Mouse (Mus musculus) brain, embryonic 18.5 days (tissue): ENCODE results near the gene Gm9999.
"Not testable (repeated sequence)": the region's sequence is repeated elsewhere in the genome, so short reads cannot be mapped to it uniquely, and the experiment has no call there.

Experiments
- DNase-seq: peaks from one replicate; pipeline ENCODE4 v3.0.0-alpha.2; 2012; ENCODE audit warnings: low read depth, low spot score

The Gm9999 gene

DNA sequence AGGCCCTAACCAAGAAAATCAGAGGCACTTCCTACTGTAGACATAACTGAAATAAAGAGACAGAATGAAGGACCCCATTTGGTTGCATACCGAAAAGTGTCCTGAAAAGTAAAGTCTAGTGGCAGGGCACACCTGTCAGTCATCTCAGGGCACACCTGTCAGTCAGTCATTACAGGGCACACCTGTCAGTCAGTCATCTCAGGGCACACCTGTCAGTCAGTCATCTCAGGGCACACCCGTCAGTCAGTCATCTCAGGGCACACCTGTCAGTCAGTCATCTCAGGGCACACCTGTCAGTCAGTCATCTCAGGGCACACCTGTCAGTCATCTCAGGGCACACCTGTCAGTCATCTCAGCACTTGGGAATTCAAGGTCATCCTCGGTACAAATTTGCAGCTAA is 43.5 kb downstream of the Gm9999 start:
- DNase-seq = not testable (repeated sequence)

- no peak for DNase-seq
Measured at GRCm38 (mm10) chr7:47027520-47027919, 44.1 kb downstream of the Gm9999 start.

DNA sequence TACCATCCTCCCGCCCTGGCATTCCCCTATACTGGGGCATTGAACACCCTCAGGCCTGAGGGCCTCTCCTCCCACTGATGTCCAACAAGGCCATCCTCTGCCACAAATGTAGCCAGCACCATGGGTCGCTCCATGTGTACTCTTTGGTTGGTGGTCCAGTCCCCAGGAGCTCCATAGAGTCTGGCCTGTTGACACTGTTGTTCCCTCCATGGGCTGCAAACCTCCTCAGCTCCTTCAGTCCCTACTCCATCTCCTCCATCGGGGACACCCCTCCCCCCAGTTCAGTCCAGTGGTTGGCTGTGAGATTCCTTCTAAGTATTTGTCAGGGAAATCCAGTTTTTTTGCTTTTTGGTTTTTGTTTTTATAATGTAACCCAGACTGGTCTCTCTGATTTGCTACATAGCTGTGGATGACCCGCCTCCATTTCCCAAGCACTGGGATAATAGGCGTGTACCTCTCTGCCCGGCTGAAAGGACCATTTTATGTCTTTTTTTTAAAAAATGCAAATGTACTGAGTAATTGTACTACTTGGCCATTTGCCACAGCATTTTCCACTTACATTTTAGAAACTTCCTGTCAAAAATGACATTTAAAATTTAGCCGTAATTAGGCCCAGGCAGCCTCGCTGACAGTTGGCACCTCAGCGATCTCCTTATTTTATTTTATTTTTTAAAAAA is 47.3 kb downstream of the Gm9999 start:
- DNase-seq = no peak

DNA sequence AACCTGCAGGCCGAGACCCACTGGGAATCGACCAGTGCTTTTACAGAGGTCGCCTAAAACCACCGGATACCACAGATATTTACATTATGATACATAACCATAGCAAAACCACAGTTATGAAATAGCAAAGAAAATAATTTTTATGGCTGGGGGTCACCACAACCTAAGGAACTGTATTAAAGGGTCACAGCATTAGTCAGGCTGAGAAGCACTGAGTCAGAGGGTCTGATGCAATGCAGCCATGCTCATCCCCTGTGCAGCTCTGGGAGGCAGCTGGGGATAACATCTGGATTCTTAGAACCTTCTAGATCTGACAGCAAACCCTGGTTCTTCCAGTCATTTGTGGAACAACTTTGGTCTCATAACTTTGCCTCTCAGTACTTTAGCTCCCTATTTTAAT is 48.0 kb downstream of the Gm9999 start:
- no peak for DNase-seq

DNA sequence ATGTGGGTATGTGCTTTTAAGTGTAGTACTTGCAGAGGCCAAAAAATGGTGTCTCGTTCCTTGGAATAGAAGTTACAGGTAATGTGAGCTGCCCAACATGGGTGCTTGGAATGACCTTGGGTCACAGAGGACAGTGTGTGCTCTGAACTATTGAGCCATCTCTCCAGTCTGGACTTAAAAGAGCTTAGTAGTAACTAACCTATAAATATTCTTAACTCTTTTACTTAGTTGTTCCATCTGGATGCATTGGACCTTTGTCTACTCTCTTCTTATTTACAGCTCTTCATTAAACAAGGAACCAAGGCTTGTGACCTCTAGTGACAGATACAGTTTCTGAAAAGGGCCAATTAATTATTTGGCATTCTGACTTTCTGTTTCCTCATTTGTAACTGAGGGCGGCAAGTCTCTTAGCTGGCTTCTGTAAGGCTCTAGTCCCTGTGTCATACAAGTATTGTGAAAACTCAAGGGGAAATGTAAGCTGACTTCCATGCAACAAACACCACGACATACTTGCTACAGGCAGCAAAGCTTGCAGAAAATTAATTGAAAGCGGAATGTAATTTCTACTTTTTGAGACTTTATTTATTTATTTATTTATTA is 51.5 kb downstream of the Gm9999 start:
- no peak for DNase-seq

DNA sequence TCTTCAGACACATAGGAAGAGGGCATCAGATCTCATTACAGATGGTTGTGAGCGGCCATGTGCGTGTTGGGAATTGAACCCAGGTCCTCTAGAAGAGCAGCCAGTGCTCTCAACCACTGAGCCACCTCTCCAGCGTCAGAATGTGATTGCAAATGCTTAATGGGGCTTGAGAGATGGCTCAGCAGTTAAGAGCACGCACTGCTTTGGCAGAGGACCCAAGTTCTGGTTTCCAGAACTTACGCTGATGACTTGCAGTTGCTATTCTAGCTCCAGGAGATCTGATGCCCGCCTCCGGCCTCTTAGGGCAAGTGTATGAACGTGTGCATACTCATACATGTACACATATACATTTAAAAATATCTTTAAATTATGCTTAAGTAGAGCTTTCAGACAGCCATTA is 52.0 kb downstream of the Gm9999 start:
- DNase-seq = no peak
